10 mouse cellular contexts compared by ENCODE assay signal in the genomic region with DNA sequence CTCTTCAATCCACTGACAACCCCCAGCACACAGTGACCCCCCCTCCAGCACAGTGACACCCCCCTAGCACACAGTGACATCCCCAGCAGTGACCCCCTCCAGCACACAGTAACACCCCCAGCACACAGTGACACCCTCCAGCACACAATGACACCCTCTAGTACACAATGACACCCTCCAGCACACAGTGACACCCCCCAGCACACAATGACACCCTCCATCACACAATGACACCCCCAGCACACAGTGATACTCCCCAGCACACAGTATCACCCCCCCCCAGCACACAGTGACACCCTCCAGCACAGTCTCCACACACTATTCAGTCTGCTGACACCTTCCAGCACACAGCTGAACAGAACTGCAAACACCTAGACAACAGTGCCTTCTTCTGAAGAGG. TPM values are rescaled to one million over a fixed set of nuclear protein-coding genes. Genes with fewer than 3 reads are reported as not detected.
DNase-seq lines count a peak whose midpoint lies in the region; ATAC-seq and TF ChIP-seq lines count a peak whose summit lies in the region.
"Had no signal": no experiment of that assay in that cellular context is flagged by ENCODE, and none has a peak within 500 bp of the region (broad histone marks: within the 10 kb centered on the region; RNA-seq: fewer than 3 reads in every experiment).

No protein-coding gene starts in this region.

- peaks cover 41% of the 10 kb centered on the region for H3K4me1 ChIP-seq in lung, embryonic 16.5 days (replicated peaks; ENCODE audit: control insufficient read depth, insufficient read depth, low read length)
- peaks cover 49% of the 10 kb centered on the region for H3K4me1 ChIP-seq in forebrain, embryonic 15.5 days
- H3K4me1 ChIP-seq in limb, embryonic 14.5 days (ENCODE audit: control insufficient read depth, insufficient read depth, low read length): peaks cover 63% of the 10 kb centered on the region
- H3K4me1 ChIP-seq in stomach, embryonic 14.5 days (ENCODE audit: control insufficient read depth, insufficient read depth, low read length): peaks cover 29% of the 10 kb centered on the region

- peak overlapping the region; percentile 67 for H3K4me2 ChIP-seq in lung, embryonic 16.5 days (ENCODE audit: low read depth, low read length)
- H3K4me2 ChIP-seq in forebrain, embryonic 15.5 days (replicated peaks): peak overlapping the region; percentile 78
- H3K4me2 ChIP-seq in limb, embryonic 14.5 days (replicated peaks; ENCODE audit: low read depth, low read length, severe bottlenecking): peak overlapping the region; percentile 84
- H3K4me2 ChIP-seq in stomach, embryonic 14.5 days (replicated peaks; ENCODE audit: low read depth, low read length): peak overlapping the region; percentile 84

- H3K27me3 ChIP-seq in lung, embryonic 16.5 days (ENCODE audit: control insufficient read depth, insufficient read depth, low read depth, low read length): no peaks in the 10 kb centered on the region
- H3K27me3 ChIP-seq in forebrain, embryonic 15.5 days: no peaks in the 10 kb centered on the region
- H3K27me3 ChIP-seq in limb, embryonic 14.5 days (ENCODE audit: control insufficient read depth, insufficient read depth, low read length): no peaks in the 10 kb centered on the region
- no peaks in the 10 kb centered on the region for H3K27me3 ChIP-seq in stomach, embryonic 14.5 days (ENCODE audit: control insufficient read depth, insufficient read depth, low read length)
- H3K27me3 ChIP-seq: Patski had no signal

- no peaks in the 10 kb centered on the region for H3K9me3 ChIP-seq in lung, embryonic 16.5 days (ENCODE audit: control insufficient read depth, low read length)
- H3K9me3 ChIP-seq in forebrain, embryonic 15.5 days: no peaks in the 10 kb centered on the region
- no peaks in the 10 kb centered on the region for H3K9me3 ChIP-seq in limb, embryonic 14.5 days (ENCODE audit: control insufficient read depth, low read length)
- H3K9me3 ChIP-seq in stomach, embryonic 14.5 days (ENCODE audit: control insufficient read depth, low read depth, low read length): no peaks in the 10 kb centered on the region

- TF ChIP-seq POLR2A in limb, embryonic 14.5 days (IDR thresholded peaks at IDR 0.05; ENCODE audit: borderline replicate concordance, extremely low read depth, insufficient read depth, insufficient read length): no peak

- DNase-seq in lung, postnatal 10 days: no peak
- DNase-seq in limb, embryonic 14.5 days (ENCODE audit: low spot score): no peak
- no peak for DNase-seq in spleen, postnatal 10 days (ENCODE audit: low spot score in 2 of 2)
- DNase-seq in cerebellum, postnatal 10 days: no peak
- no peak for DNase-seq in layer of hippocampus, postnatal 14 days (ENCODE audit: low spot score in 2 of 2)
- DNase-seq: cerebellum, adult 9-10 months had no signal

- H3K9ac ChIP-seq in lung, embryonic 16.5 days (ENCODE audit: low read length): peak overlapping the region; percentile 96
- H3K9ac ChIP-seq in forebrain, embryonic 15.5 days (replicated peaks): peak overlapping the region; percentile 97
- H3K9ac ChIP-seq in limb, embryonic 14.5 days (ENCODE audit: low read depth, low read length, severe bottlenecking): peak overlapping the region; percentile 99
- H3K9ac ChIP-seq in stomach, embryonic 14.5 days (replicated peaks; ENCODE audit: low read depth, low read length): peak overlapping the region; percentile 26; the same call in 1 of the 2 replicates

- H3K36me3 ChIP-seq in lung, embryonic 16.5 days (ENCODE audit: control insufficient read depth, insufficient read depth, low read length): no peaks in the 10 kb centered on the region
- no peaks in the 10 kb centered on the region for H3K36me3 ChIP-seq in forebrain, embryonic 15.5 days
- no peaks in the 10 kb centered on the region for H3K36me3 ChIP-seq in limb, embryonic 14.5 days (ENCODE audit: control insufficient read depth, insufficient read depth, low read length)
- no peaks in the 10 kb centered on the region for H3K36me3 ChIP-seq in stomach, embryonic 14.5 days (ENCODE audit: control insufficient read depth, insufficient read depth, low read length)

- no peak overlapping the region for H3K27ac ChIP-seq in lung, embryonic 16.5 days (ENCODE audit: low read length)
- H3K27ac ChIP-seq in forebrain, embryonic 15.5 days (replicated peaks): no peak overlapping the region
- H3K27ac ChIP-seq in limb, embryonic 14.5 days (replicated peaks; ENCODE audit: low read depth, low read length): 0 out of 2 replicates have a peak overlapping the region, but pooled peaks have one; percentile 96
- H3K27ac ChIP-seq in stomach, embryonic 14.5 days (ENCODE audit: low read length): no peak overlapping the region; the same call in 1 of the 2 replicates

- ATAC-seq in lung, embryonic 16.5 days (ENCODE audit: low read depth): no peak
- ATAC-seq in forebrain, embryonic 15.5 days (replicated peaks): peak; percentile 24; the same call in 1 of the 2 replicates
- ATAC-seq in limb, embryonic 14.5 days (ENCODE audit: low FRiP score, low read depth): no peak
- no peak for ATAC-seq in stomach, embryonic 14.5 days (ENCODE audit: insufficient number of reproducible peaks, insufficient read depth, low FRiP score, low read depth)
- ATAC-seq: Patski had no signal

- H3K4me3 ChIP-seq in lung, embryonic 16.5 days (ENCODE audit: low read length): peak overlapping the region; percentile 87
- H3K4me3 ChIP-seq in forebrain, embryonic 15.5 days: peak overlapping the region; percentile 90
- H3K4me3 ChIP-seq in limb, embryonic 14.5 days (replicated peaks; ENCODE audit: low read length): peak overlapping the region; percentile 94
- peak overlapping the region; percentile 89; the same call in 1 of the 2 replicates for H3K4me3 ChIP-seq in stomach, embryonic 14.5 days (ENCODE audit: low read depth, low read length)

RNA-seq across cellular contexts. Expression of a gene that starts 32.3 kb away (rescaled TPM):
- 17.6 and 17.8 TPM in 2 replicates for polyA plus RNA-seq in lung, embryonic 16.5 days (2015; fragmentation: Nextera tagmentation; extraction: Ambion mirVana)
- 9.4 and 9.6 TPM in 2 replicates for polyA plus RNA-seq in forebrain, embryonic 15.5 days (2015; fragmentation: Nextera tagmentation; extraction: Ambion mirVana)
- polyA plus RNA-seq in limb, embryonic 14.5 days (2012; rRNA removed): 53.9 and 56.2 TPM in 2 replicates
- polyA plus RNA-seq in limb, embryonic 14.5 days (2014; fragmentation: Nextera tagmentation; extraction: Ambion mirVana): 47.7 and 49.7 TPM in 2 replicates
- polyA plus RNA-seq in stomach, embryonic 14.5 days (2014; fragmentation: Nextera tagmentation; extraction: Ambion mirVana): 31.8 and 35.3 TPM in 2 replicates
- 10 to 100 TPM; 19.1 to 25.1 TPM for total RNA-seq in layer of hippocampus, postnatal 14 days (2021)

Comparison
In these comparisons a context has a peak if more than half of its experiments do, and no peak if none do; other contexts are left out.
1. H3K9ac ChIP-seq: peak in every context shown above with its lines; median percentile 99 in limb, embryonic 14.5 days; 97 in forebrain, embryonic 15.5 days; 96 in lung, embryonic 16.5 days; 26 in stomach, embryonic 14.5 days.